Mouse (Mus musculus): ENCODE results near the gene Npas2. TPM values are rescaled to one million over a fixed set of nuclear protein-coding genes. Genes with fewer than 3 reads are reported as not detected.

Npas2 gene
- polyA plus RNA-seq, 1 experiment from 2014 or later, result 0.22 TPM

GRCm38 (mm10) chr1:39192460-39192996 lies 1.0 kb upstream of the Npas2 start:
- 1% methylated on average over 28 of the region's 28 CpGs for WGBS
- H3K27me3 ChIP-seq, result peaks cover 60% of the 10 kb centered on the region

DNA sequence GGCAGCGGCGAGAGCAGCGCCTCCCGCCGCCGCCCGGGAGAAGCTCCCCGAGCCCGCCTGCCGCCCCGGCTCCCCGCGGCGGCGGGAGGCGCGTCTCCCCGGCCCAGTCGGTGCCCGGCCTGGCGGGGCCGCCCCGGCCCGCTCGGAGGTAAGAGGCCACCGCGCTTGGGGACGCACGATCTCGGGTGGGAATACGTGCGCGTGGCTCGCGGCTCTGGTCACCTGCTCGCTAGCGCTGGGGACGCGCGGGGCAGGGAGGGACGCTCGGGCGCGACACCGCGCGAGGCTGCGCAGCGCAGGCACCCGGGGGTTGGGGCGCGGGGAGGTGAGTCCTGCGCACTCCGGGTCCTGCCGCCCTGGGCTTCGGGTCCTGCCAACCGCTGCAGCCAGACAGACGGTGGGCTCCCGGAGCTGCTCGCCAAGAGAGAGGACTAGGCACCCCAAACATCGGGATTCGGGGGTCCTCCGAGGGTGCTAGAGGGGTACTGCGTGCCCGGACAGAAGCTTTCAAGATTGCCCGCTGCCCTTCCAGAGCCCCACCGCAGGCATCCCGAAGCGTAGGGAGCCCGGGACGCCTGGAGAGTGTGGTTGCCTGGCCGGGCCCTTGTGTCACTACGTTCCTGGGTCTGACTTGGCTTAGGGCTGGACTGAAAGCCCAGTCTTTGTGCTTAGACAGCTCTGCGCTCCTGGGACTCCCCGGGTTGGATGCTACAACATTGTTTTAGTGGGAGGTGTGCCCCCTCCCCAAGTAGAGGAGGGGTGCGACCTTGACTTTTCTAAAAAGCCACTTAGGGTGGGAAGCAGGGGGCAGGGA lies 538 bp downstream of the Npas2 start:
- peaks cover 29% of the 10 kb centered on the region for H3K4me1 ChIP-seq
- H3K4me2 ChIP-seq, result peak overlapping the region; percentile 99
- peak; percentile 76 for ATAC-seq (ENCODE audit: low FRiP score)
- H3K36me3 ChIP-seq (replicated peaks), result no peaks in the 10 kb centered on the region
- H3K9ac ChIP-seq, result peak overlapping the region; percentile 67
- peak overlapping the region; percentile 64 for H3K4me3 ChIP-seq (replicated peaks)
- H3K27ac ChIP-seq, result no peak overlapping the region
- no peaks in the 10 kb centered on the region for H3K9me3 ChIP-seq
- WGBS, result 2% methylated on average over 72 of the region's 76 CpGs
- H3K27me3 ChIP-seq, result peaks cover 60% of the 10 kb centered on the region

More at GRCm38 (mm10) chr1:39192460-39192996, 1.0 kb upstream of the Npas2 start:
- no peak; the same call in 1 of the 2 replicates for ATAC-seq (ENCODE audit: low FRiP score)
- H3K4me2 ChIP-seq, result peak overlapping the region; percentile 99
- no peaks in the 10 kb centered on the region for H3K9me3 ChIP-seq
- no peak overlapping the region for H3K27ac ChIP-seq
- H3K9ac ChIP-seq, result no peak overlapping the region
- no peaks in the 10 kb centered on the region for H3K36me3 ChIP-seq (replicated peaks)
- H3K4me1 ChIP-seq, result peaks cover 29% of the 10 kb centered on the region
- H3K4me3 ChIP-seq (replicated peaks), result peak overlapping the region; percentile 64

DNA sequence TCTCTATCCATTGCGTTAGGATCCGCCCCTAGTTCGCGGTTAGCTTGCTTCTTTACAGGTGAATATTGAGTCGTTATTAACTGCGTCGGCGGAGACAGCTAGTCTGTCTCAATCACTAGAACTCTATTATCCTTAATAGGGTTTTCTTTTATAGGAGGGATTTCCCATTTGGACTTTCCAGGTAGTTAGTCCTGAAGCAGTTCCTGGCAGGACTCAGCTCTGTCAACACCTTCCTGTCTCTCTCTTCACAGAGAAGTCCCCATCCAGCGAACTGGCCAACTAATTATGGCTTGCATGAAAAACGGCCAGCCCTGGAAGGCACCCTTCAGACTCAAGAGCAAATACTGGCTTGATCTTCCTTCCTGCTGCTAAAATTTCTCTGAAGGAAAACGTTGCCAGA lies 1.4 kb downstream of the Npas2 start:
- WGBS, result 4% methylated on average over 11 of the region's 11 CpGs
- H3K9me3 ChIP-seq, result no peaks in the 10 kb centered on the region
- H3K27me3 ChIP-seq, result peaks cover 60% of the 10 kb centered on the region
- peaks cover 29% of the 10 kb centered on the region for H3K4me1 ChIP-seq
- H3K4me2 ChIP-seq, result no peak overlapping the region
- ATAC-seq (ENCODE audit: low FRiP score), result no peak
- H3K36me3 ChIP-seq (replicated peaks), result no peaks in the 10 kb centered on the region
- H3K4me3 ChIP-seq (replicated peaks), result no peak overlapping the region
- H3K9ac ChIP-seq, result no peak overlapping the region
- no peak overlapping the region for H3K27ac ChIP-seq

GRCm38 (mm10) chr1:39196126-39196525 lies 2.6 kb downstream of the Npas2 start:
- WGBS, result 40% methylated on average over 6 of the region's 6 CpGs
- H3K4me3 ChIP-seq (replicated peaks), result no peak overlapping the region
- H3K9ac ChIP-seq, result no peak overlapping the region
- peaks cover 29% of the 10 kb centered on the region for H3K4me1 ChIP-seq
- no peak overlapping the region for H3K4me2 ChIP-seq
- H3K27ac ChIP-seq, result no peak overlapping the region
- no peaks in the 10 kb centered on the region for H3K36me3 ChIP-seq (replicated peaks)
- H3K27me3 ChIP-seq, result peaks cover 55% of the 10 kb centered on the region
- no peak for ATAC-seq (ENCODE audit: low FRiP score)
- no peaks in the 10 kb centered on the region for H3K9me3 ChIP-seq

DNA sequence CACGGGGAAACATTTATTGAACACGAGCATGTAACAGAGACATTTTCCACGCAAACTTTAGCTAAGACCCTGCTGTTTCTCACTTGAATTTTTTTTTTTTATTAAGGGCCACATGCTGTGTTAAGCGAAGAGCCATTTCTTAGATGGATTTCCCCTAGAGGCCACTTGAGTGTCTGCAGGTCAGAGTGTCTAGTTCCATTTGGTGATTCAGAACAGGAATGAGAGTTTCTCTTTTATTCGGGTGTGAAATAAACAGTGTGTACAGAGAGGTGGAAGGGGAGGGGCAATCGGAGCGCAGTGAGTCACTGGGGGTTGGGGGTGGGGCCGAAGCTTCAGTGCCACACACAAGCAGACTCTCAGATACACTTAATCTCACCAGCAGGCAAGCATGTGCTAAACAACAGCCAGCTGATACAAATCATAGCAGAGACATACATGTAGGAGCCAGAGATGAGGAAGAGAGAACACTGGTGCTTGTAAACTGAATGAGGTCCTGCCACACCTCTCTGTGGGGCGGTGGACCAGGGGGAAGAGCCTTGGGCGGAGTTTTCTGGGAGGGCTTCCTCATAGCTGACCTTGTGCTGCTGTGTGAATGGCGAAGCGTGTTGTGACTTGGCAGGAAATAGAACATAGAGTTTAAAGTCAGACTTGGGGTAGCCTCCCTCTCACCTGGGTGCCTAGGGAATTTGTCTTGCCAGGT lies 3.3 kb downstream of the Npas2 start:
- Histone ChIP-seq H3K27me3 (peaks cover 50% of the 10 kb centered on the region), H3K4me2 (no peak overlapping the region), H3K4me3 (replicated peaks) (no peak overlapping the region), H3K9ac (no peak overlapping the region), H3K4me1 (peaks cover 29% of the 10 kb centered on the region), H3K27ac (no peak overlapping the region), H3K9me3 (no peaks in the 10 kb centered on the region), H3K36me3 (replicated peaks) (no peaks in the 10 kb centered on the region)
- ATAC-seq (ENCODE audit: low FRiP score), result peak; percentile 39; the same call in 1 of the 2 replicates
- WGBS, result 55% methylated on average over 12 of the region's 12 CpGs

- 91% methylated on average over 10 of the region's 10 CpGs for WGBS
- no peak overlapping the region for H3K4me3 ChIP-seq (replicated peaks)
- no peak overlapping the region for H3K27ac ChIP-seq
- no peaks in the 10 kb centered on the region for H3K27me3 ChIP-seq
- no peaks in the 10 kb centered on the region for H3K9me3 ChIP-seq
- H3K4me1 ChIP-seq, result no peaks in the 10 kb centered on the region
- no peak for ATAC-seq (ENCODE audit: low FRiP score)
- H3K9ac ChIP-seq, result no peak overlapping the region
- no peak overlapping the region for H3K4me2 ChIP-seq
- no peaks in the 10 kb centered on the region for H3K36me3 ChIP-seq (replicated peaks)
Observed at GRCm38 (mm10) chr1:39205021-39205420, 11.5 kb downstream of the Npas2 start.

- H3K27me3 ChIP-seq, result no peaks in the 10 kb centered on the region
- 85% methylated on average over 4 of the region's 4 CpGs for WGBS
- H3K9ac ChIP-seq, result no peak overlapping the region
- H3K4me1 ChIP-seq, result no peaks in the 10 kb centered on the region
- no peak overlapping the region for H3K27ac ChIP-seq
- H3K9me3 ChIP-seq, result no peaks in the 10 kb centered on the region
- H3K4me2 ChIP-seq, result no peak overlapping the region
- no peaks in the 10 kb centered on the region for H3K36me3 ChIP-seq (replicated peaks)
- H3K4me3 ChIP-seq (replicated peaks), result no peak overlapping the region
- no peak for ATAC-seq (ENCODE audit: low FRiP score)
Observed at GRCm38 (mm10) chr1:39205697-39206096, 12.2 kb downstream of the Npas2 start.

GRCm38 (mm10) chr1:39206942-39207341 lies 13.4 kb downstream of the Npas2 start:
- H3K27ac ChIP-seq, result no peak overlapping the region
- WGBS, result 45% methylated on average over 7 of the region's 7 CpGs
- H3K9ac ChIP-seq, result no peak overlapping the region
- no peak for ATAC-seq (ENCODE audit: low FRiP score)
- H3K4me2 ChIP-seq, result no peak overlapping the region
- H3K9me3 ChIP-seq, result no peaks in the 10 kb centered on the region
- no peak overlapping the region for H3K4me3 ChIP-seq (replicated peaks)
- no peaks in the 10 kb centered on the region for H3K4me1 ChIP-seq
- H3K36me3 ChIP-seq (replicated peaks), result no peaks in the 10 kb centered on the region
- H3K27me3 ChIP-seq, result no peaks in the 10 kb centered on the region

GRCm38 (mm10) chr1:39210928-39211327 lies 17.4 kb downstream of the Npas2 start:
- Histone ChIP-seq H3K9me3 (no peaks in the 10 kb centered on the region), H3K4me1 (no peaks in the 10 kb centered on the region), H3K36me3 (replicated peaks) (no peaks in the 10 kb centered on the region), H3K9ac (no peak overlapping the region), H3K27ac (no peak overlapping the region), H3K4me2 (no peak overlapping the region), H3K27me3 (no peaks in the 10 kb centered on the region), H3K4me3 (replicated peaks) (no peak overlapping the region)
- ATAC-seq (ENCODE audit: low FRiP score), result no peak
- 88% methylated on average over 5 of the region's 5 CpGs for WGBS

DNA sequence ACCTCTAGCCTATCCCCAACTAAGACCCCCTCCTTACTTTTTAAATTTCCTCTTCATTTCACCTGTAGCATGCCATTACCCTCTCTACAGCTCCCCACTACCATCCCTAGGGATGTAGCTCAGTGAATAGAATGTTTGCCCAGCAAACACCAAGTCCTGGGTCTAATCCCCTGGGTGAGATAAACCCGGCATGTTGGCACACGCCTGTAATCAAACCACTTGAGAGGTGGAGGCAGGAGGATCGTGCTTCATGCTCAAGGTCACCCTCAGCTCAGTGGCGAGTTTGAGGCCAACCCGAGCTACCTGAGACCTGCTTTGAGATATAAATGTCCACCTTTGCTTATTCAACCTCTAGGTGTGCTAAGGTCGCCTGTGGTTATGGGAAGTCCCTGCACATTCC lies 19.5 kb downstream of the Npas2 start:
- Histone ChIP-seq H3K4me1 (no peaks in the 10 kb centered on the region), H3K4me3 (replicated peaks) (no peak overlapping the region), H3K36me3 (replicated peaks) (no peaks in the 10 kb centered on the region), H3K9me3 (no peaks in the 10 kb centered on the region), H3K27ac (no peak overlapping the region), H3K9ac (no peak overlapping the region), H3K4me2 (no peak overlapping the region), H3K27me3 (no peaks in the 10 kb centered on the region)
- ATAC-seq (ENCODE audit: low FRiP score), result no peak
- WGBS, result 80% methylated on average over 6 of the region's 6 CpGs

DNA sequence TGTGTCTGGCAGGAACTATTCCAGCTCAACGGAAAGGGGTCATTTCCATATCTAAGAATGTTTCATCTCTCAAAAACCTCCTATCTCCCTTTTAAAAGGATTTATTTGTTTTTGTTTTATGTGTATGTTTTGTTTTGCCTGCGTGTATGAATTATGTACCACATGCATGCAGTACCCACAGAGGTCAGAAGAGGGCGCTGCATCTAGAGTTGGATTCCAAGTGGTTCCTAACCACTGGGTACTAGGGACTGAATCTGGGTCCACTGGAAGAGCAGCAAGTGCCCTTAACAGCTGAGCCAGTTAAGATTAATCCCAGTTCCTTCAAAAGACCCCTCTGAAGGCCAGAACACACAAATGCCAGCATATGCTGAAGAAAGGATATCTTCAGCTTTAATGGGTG lies 24.1 kb downstream of the Npas2 start:
- Histone ChIP-seq H3K4me2 (no peak overlapping the region), H3K9ac (no peak overlapping the region), H3K27ac (no peak overlapping the region), H3K36me3 (replicated peaks) (no peaks in the 10 kb centered on the region), H3K4me1 (no peaks in the 10 kb centered on the region), H3K9me3 (no peaks in the 10 kb centered on the region), H3K27me3 (no peaks in the 10 kb centered on the region), H3K4me3 (replicated peaks) (no peak overlapping the region)
- ATAC-seq (ENCODE audit: low FRiP score), result no peak
- WGBS, result 87% methylated on average over 3 of the region's 3 CpGs

- Histone ChIP-seq H3K4me1 (no peaks in the 10 kb centered on the region), H3K9me3 (no peaks in the 10 kb centered on the region), H3K36me3 (replicated peaks) (no peaks in the 10 kb centered on the region), H3K27me3 (peaks cover 4% of the 10 kb centered on the region; the same call in 1 of the 2 replicates), H3K4me3 (replicated peaks) (no peak overlapping the region), H3K4me2 (no peak overlapping the region), H3K9ac (no peak overlapping the region), H3K27ac (no peak overlapping the region)
- 93% methylated on average over 5 of the region's 5 CpGs for WGBS
- no peak for ATAC-seq (ENCODE audit: low FRiP score)
Observed at GRCm38 (mm10) chr1:39228401-39228800, 34.9 kb downstream of the Npas2 start.

Data from forebrain, embryonic 12.5 days (tissue).